Mouse (Mus musculus) common myeloid progenitor, adult 5-6 weeks (primary cell): Measurements from ENCODE around the gene Med21. TPM values are rescaled to one million over a fixed set of nuclear protein-coding genes. Genes with fewer than 3 reads are reported as not detected.

Experiments
- ATAC-seq: replicated peaks from 2 replicates; pipeline ENCODE4 v1.8.0; 2016; ENCODE audit warnings: low read depth, mild to moderate bottlenecking, moderate TSS enrichment, inconsistent platforms; ENCODE audit not compliant: poor library complexity, severe bottlenecking
- total RNA-seq: library from RNA; stranded (forward); fragments of 200-1000, 187-1606 nt; gene quantifications from 2 replicates; pipeline ENCODE4 v1.2.3, GENCODE M21; 2017

Gene Med21
- total RNA-seq: 59.5 and 75.1 TPM in 2 replicates

GRCm38 (mm10) chr6:146642276-146643183 is at the start of gene Med21, which contains the start of gene Tm7sf3:
Gene Med21 (plus strand): TSS chr6:146642547.
Gene Tm7sf3 (minus strand): TSS chr6:146642824.
- peak; percentile 87 for ATAC-seq

- ATAC-seq: no peak
Measured at GRCm38 (mm10) chr6:146602601-146603000, 39.7 kb upstream of the Med21 start.

DNA sequence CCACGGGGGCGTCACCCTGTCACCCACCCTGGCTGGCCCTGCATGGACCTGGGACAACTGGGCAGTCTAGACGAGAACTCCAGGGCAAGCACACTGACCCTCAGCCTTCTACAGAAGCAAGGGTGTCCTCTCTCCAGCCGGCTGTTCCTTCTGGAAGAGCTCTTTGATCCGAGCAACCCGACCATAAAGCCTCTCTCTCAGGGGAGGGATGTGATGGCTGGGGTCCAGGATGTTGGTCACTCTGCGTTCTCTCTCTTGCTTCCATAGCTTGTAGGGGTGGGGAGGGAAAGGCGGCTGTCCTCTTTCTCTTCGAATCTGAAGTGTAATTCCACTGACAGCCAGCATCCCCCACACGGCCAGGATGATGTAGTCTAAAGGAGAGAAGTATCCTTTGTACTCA is 38.7 kb upstream of the Med21 start:
- no peak for ATAC-seq

DNA sequence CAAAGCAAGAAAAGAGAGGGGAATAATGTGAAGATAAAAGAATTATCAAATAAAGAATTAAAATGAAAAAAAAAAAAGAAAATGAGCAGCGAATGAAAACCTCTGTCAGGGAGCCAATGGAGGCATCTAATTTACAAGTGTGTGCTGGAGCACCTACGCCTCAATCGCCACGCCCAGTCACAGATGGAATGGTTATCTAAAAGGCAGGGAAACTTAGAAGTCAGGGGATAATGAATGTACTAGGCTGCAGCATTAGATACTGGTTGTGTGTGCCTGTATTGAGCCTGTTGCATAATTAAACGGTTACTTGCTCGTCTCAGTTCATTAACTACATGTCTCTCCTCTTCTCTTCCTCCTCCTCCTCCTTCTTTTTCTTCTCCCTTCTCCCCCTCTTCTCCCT is 31.0 kb upstream of the Med21 start:
- ATAC-seq: peak; percentile 53; the same call in 1 of the 2 replicates

- ATAC-seq: no peak; the same call in 1 of the 2 replicates
Measured at GRCm38 (mm10) chr6:146611897-146612296, 30.4 kb upstream of the Med21 start.

DNA sequence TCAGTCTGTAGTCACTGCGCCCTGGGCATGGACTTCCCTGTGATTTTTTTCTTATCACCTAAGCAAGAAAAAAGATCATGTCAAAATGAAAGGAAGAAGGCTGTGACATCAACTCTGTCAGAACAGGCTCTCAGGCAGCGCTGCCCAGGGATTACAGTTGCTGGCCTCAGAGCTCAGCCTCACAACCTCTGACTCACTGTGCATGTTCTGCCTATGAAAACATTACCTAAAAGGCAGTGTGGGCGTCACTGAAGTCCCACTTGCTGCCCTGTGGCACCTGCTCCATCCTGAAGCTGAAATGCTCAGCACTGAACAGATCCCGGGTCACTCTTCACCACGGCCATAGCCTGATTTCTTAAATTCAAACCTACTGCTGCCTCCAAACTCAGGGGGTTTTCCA is 29.6 kb upstream of the Med21 start:
- ATAC-seq: no peak

DNA sequence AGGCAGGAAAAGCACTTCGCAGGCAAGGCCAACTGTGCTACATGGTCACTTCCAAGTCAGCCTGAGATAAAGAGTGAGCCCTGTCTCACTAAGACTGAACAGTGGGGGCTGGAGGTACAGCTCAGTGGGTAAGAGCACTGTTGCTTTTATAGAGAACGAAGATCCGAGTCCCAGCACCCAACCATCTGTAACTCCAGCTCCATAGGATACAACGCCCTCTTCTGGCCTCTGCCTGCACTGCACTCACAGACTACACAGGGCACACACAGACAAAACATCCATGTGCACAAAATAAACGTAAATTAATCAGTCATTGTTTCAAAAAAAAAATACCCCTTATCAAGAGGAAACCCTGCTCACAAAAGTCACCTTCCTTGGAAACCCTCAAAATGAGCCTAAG is 28.4 kb upstream of the Med21 start:
- no peak for ATAC-seq

DNA sequence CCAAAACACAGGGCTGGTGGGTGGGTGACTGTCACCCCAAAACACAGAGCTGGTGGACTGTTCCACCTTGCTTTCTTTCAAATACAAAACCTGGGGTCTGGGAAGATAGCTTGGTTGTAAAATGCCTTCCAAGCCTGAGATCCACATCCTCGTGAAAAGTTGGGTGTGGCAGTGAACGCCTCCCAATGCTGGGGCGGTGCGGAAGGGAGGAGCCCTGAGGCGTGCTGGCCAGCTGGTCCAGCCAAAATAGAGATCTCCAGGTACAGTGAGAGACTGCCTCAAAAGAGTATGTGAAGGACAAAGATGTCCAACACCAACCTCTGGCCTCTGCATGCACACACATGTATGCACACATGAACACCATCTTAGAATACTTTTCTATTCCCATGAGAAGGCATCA is 27.8 kb upstream of the Med21 start:
- ATAC-seq: no peak

- ATAC-seq: no peak
Measured at GRCm38 (mm10) chr6:146615891-146616290, 26.5 kb upstream of the Med21 start.

- ATAC-seq: no peak
Measured at GRCm38 (mm10) chr6:146616670-146617069, 25.7 kb upstream of the Med21 start.

GRCm38 (mm10) chr6:146628123-146628522 is 14.2 kb upstream of the Med21 start:
- ATAC-seq: no peak

GRCm38 (mm10) chr6:146629781-146630756 is 12.3 kb upstream of the Med21 start:
- ATAC-seq: peak; percentile 72

DNA sequence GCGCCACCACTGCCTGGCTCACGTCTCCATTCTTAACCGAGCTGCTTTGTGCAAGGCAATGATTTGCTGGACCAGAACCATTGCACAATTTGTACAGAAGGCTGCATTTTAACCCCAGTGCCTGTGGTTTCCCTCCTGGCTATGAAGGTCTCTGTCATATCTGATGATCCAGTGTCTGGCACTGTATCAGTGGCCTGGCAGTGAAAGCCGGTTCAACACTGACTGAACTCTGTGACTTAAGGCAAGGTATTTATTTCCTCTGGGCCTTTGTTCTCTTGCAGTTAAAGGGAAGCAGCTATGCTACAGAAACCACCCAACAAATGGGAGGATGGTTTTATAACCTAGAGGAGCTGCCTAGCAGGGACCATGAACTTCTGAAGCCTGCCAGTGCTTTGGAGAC is 11.4 kb upstream of the Med21 start:
- peak; percentile 17 for ATAC-seq

- ATAC-seq: no peak
Measured at GRCm38 (mm10) chr6:146631847-146632246, 10.5 kb upstream of the Med21 start.

- no peak for ATAC-seq
Measured at GRCm38 (mm10) chr6:146632403-146632802, 9.9 kb upstream of the Med21 start.

DNA sequence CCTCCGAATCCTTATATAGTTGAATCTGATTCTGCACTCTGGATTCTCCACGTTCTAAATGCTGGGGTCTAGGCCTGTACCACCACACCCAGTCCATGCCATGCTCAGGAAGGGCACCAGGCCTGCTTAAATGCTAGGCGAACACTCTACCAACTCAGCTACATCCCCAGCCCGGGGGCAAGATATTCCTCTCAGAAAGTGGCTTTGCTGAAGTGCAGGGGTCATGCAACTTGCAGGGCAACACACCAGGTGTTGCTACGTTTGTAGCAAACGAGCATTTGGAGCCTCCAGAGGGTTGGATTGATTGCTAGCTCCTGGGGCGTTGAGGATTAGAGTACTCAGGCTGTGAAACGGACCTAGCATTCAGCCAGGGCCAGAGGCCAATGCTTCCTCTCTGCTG is 9.2 kb upstream of the Med21 start:
- ATAC-seq: no peak

DNA sequence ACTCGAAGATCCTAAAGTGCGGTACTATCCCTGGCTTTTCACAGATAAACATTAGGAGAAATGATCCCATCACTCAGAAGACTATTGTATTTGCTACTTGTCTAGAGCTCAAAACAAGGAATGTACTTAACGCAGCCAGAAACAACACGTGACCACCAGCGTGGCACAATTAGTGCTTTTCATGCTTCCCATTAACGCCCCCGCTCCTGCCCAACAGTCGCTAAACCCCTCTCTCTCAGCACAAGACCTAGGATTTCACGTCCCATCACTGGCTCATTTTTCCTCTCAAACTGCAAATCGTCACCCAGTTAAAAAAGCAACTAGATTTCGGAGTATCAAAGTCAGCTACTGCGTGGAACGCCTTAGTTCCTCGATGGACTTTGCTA is 8.7 kb upstream of the Med21 start:
- ATAC-seq: no peak

DNA sequence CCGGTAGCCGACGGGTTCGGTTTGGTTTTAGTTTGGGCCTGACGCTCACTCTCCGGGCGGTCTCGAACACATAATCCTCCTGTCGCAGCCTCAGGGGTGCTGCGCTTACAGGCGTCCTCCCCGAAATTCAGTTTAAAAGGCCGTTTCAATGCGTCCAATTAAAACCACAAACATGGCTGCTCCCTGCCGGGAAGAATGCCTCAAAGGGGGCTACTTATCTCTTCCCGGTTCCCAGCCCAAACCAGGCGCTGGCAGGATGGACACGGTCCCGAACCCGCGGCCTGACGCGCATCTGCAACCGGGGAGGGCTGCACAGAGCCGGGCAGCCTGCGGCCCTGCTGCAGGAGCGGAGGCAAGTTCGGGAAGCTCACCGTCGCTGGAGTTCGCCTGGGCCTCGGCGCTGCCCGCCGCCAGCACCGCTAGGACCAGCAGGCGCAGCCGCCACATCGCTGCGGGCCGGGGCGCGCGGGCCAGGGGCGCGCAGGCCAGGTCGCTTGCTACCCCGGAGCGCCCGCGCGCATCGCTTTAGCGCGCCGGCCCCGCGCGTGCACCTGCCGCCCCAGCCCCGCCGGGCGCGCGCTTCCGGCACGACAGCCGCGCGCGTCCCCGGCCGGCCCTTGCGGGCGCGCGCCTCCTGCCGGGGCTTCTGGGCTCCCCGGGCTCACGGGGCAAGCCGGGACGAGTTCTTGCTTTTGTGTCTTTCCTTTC is 8.2 kb upstream of the Med21 start:
- ATAC-seq: peak; percentile 37; the same call in 1 of the 2 replicates

- no peak for ATAC-seq
Measured at GRCm38 (mm10) chr6:146634759-146635606, 7.4 kb upstream of the Med21 start.
